Mouse (Mus musculus): ENCODE measurements around the gene Mmp15.

Mmp15 gene

DNA sequence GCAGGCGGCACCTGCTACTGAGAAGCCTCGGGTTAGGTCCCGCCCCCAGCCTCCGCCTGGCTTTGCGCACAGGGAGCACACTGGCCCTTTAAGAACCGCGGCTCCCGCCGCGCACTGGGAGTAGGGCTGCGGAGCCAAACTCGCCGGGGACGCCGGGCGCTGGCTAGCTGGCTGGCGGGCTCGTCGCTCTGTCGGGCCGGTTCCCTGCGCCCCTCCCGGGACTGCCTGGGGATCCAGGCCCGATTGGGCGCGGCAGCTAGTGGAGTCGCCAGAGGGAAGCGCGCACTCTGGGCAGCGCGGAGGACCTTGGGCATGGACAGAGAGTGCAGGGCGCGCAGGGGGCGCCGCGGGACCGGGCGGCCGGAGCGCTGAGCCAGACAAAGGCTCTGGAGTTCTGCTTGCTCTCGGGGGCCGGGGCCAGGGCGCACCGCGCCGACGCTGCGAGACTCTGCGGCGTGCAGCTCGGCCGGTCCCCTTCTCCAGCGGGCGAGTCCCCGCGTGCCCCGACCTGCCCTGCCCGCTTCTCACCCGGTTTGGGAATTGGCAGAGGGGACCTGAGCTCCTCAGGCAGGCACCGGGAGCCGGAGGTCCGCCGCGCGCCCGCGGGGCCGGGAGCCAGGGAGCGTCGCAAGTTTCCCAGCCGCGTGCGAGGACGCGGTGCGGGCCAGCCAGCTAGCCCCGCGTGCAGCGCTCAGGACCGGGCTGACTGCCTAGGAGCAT lies at the start of gene Mmp15:
Gene Mmp15 (plus strand): TSS at position 118 of the 720 bp plus-strand sequence.
- DNase-seq = peak in 1 of 2 experiments; percentile 30

- peak in 1 of 2 experiments; percentile 21 for DNase-seq
Observed at GRCm38 (mm10) chr8:95302410-95302809, 49.7 kb upstream of the Mmp15 start.

- no peak for DNase-seq
Observed at GRCm38 (mm10) chr8:95305526-95305925, 46.5 kb upstream of the Mmp15 start.

DNA sequence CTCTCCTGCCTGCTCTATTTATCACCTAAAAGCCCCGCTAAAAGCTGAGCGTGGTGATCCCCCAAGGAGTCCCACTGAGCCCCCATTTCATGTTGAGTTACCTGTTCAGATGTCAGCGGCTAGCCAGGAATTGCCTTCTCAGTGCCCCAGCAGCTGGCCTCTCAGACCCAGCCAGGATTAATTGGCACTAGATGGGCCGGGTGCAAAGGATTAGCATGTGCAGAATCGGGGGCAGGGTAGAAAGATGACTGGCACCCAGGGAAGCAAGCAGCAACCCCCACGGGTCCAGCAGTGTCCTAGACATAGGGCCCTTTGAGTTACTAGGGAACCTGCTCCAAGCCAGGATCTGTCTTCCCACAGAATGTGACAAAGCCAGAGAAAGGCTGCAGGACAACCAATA lies 45.6 kb upstream of the Mmp15 start, which contains the start of gene Cngb1:
Gene Cngb1 (minus strand): TSS at position 155 of the 400 bp plus-strand sequence.
- DNase-seq = no peak

GRCm38 (mm10) chr8:95310342-95310970 lies 41.6 kb upstream of the Mmp15 start, which contains the start of gene Tepp:
TSS of gene Tepp (plus strand) at chr8:95310566.
- DNase-seq = no peak

GRCm38 (mm10) chr8:95312836-95313235 lies 39.2 kb upstream of the Mmp15 start:
- peak in 1 of 2 experiments; percentile 7 for DNase-seq

DNA sequence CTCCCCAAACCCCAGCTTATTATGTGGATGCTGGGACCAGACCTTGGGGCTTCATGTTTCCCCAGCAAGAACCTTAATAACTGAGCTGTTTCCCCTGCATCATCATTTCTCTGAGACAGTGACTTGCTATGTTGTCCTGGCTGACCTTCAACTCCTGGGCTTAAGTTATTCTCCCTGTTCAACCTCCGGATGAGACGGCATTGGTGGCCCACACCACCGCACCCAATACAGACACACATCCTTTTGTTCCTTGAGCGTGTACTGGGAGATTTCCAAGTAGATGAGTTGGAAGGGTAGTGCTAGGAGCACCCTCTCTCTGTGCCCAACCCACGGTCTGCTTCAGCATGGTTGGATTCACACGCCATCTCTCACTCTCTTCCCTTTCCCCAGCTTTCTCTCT lies 38.2 kb upstream of the Mmp15 start:
- no peak for DNase-seq

DNA sequence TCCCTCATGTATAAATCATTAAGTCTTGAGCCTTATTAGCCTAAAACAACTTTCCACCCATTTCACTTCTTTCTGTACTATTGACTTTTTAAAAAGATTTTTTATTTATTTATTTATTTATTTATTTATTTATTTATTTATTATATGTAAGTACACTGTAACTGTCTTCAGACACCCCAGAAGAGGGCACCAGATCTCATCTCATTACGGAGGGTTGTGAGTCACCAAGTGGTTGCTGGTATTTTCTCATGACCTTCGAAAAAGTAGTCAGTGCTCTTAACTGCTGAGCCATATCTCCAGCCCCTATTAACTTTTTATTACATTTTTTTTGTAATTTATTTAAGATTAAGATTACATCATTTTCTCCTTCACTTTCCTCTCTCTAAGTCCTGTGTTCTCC lies 37.4 kb upstream of the Mmp15 start:
- no peak for DNase-seq

DNA sequence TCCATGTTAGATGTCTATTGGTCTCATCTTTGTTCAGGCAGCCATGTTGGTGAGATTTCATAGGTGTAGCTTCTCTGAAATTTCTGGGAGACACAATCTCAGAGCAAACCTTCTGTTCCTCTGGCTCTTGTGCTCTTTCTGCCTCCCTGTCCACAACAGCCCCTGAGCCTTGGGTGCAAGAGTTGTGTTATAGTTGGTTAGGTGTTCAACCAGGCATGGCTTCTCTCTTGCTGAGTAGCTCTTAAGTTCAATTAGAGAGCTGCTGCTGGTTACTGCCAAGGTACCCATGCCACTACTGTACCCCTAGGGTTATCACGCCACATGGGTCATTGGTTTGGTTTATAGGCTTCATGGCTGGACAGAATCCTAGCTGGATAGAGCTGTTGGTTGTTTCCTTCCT lies 36.7 kb upstream of the Mmp15 start:
- DNase-seq = no peak

- DNase-seq = peak; percentile 58 to 83
Observed at GRCm38 (mm10) chr8:95320224-95321139, 31.6 kb upstream of the Mmp15 start.

DNA sequence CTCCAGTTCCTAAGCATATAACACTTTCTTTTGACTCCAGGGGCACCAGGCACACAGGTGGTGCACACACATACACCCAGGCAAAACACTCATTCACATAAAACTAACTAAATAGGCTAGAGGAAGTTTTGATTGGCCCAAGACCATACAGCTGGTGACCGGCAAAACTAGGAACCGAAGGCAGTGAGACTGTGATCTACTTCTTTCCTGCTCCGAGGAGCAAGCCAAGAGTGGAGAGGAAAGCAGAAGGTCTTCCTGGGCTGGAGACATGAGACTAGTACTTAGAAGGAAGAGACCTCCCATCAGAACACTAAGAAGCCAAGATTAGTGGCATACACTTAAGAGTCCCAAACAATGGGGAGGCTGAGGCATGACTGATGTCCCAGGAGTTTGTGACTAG lies 28.9 kb upstream of the Mmp15 start:
- DNase-seq = no peak

- no peak for DNase-seq
Observed at GRCm38 (mm10) chr8:95324646-95325045, 27.4 kb upstream of the Mmp15 start.

DNA sequence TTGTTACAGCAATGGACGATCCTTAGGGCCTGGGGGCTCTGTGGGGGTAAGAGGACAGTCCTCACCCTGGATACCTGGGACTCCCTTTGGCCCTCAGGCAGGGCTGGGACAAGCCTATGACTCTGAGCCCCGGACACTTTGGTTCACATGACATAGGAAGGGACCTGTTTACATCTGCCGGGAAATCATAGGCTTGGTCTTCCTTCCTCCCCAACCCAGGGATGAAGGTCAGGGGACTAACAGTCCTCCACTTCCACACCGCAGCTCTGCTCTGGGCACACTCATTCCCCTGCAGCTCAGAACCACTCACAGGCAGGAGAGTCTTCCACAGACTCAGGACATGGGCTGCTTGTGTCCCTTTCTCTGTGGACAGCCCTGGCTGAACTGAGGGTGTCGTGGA lies 25.2 kb upstream of the Mmp15 start:
- DNase-seq = no peak

DNA sequence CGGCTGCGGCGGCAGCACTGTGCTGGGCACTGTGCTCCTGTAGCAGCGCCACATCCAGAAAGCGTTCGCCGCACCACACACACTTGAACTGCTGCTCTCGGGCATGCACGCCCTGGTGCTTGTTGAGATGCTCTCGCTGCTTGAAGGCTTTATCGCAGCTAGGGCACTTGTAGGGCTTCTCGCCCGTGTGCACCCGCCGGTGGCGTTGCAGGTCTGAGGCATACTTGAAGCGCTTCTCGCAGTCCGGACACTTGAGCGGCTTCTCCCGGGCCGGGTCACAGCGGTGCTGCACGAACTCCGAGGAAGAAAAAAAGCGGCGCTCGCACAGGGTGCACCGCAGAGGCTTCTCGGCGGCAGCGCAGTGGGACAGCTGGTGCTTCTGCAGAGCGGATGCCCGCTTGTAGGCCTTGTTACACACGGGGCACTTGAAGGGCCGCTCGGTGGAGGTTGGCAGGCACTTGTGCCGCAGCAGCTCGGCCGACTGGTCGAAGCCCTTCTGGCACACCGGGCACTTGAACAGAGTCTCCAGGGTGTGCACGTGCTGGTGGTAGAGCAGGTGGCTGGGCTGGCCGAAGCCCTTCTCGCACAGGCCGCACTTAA lies 24.1 kb upstream of the Mmp15 start:
- DNase-seq = no peak

DNA sequence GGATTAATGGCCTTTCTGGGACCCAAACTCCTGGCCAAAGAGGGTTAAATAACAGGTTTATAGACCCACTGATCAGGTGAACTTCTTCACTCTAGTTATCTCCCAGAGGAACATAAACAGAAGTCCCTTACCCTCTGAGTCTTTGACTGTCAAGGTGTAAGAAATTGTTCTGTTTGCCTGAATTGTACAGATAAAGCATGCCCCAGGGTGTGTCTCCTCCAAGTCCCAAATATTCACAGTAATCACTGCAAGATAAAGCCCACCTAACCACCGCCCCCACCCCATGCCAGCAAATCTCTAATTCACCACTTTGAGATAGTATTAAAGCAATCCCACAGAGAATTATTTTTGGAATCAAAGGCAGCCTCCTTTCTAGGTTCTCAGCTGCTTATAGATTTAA lies 21.7 kb upstream of the Mmp15 start:
- DNase-seq = no peak

DNA sequence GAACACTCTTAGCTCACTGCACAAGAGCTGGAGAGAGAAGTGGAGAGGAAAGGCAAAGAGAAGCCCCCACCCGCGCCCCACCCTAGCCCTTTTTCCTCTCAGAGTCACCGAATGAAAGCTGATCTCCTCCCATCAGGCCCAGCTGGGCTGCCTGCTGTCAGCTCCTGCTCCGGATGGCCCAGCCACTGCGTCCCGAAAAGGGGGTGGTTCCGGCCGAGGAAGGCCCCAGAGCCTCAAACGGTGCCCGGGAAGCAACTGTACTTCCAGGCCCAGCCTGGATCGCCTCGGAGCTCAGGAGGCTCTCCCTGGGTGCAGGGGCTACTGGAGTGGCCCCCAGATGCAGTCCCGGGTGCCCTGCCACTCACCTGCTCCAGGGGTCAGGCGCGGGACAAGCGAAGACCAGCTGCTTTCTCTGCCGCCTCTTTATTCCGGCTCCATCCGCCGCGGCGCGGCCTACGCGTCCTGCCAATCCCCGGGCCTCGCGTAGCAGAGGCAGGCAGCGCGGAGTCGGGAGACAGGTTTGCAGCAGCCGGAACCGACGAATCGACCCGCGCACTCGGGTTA lies 20.8 kb upstream of the Mmp15 start:
- DNase-seq = no peak

GRCm38 (mm10) chr8:95331720-95332436 lies 20.2 kb upstream of the Mmp15 start, which contains the start of the genes Zfp319 and Usb1:
TSS of gene Zfp319 (minus strand) at chr8:95331950.
TSS of gene Usb1 (plus strand) at chr8:95332284.
- DNase-seq = peak; percentile 91 to 96

DNA sequence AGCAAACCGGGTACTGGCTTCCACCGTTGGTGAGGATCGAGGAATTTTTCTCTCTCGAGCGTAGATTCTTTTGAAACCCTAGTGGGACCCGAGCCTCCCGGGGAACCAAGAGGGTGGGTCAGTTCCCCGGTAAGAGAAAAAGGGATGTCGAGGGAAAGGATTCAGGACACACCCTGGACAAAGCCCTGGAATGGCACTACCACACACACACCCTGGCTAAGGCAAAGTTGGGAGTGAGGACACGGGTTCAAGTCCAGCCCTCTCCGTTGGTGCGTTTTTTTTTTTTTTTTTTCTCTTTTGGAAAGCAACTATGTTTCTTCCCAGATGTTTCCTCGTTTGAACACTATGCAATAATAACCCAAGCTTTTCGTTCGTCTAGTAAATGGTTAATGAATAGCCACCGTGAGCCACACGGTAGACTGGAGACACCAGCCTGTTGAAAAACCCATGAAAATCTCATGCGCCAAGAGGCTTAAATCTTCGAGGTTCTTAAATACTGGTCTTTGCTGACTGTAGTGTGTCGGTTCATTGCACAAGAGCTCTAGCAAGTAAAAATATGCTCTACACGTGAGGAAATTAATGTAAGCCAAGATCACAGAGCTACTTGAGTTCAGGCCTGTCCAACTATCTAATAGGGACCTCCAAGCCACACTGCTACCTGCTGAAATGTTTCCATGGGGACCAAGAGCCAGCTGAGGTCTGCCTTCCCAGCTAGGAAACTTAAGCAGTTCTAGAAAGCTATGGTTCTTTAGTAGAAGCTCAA lies 19.4 kb upstream of the Mmp15 start:
- DNase-seq = no peak

- DNase-seq = no peak
Observed at GRCm38 (mm10) chr8:95335706-95336105, 16.4 kb upstream of the Mmp15 start.

GRCm38 (mm10) chr8:95336363-95336762 lies 15.7 kb upstream of the Mmp15 start:
- DNase-seq = no peak

- DNase-seq = no peak
Observed at GRCm38 (mm10) chr8:95341721-95342120, 10.3 kb upstream of the Mmp15 start.

Measured in spleen, adult 18-20 months (tissue).